Mouse (Mus musculus): Measurements from ENCODE around the gene Mast4.

The Mast4 gene

DNA sequence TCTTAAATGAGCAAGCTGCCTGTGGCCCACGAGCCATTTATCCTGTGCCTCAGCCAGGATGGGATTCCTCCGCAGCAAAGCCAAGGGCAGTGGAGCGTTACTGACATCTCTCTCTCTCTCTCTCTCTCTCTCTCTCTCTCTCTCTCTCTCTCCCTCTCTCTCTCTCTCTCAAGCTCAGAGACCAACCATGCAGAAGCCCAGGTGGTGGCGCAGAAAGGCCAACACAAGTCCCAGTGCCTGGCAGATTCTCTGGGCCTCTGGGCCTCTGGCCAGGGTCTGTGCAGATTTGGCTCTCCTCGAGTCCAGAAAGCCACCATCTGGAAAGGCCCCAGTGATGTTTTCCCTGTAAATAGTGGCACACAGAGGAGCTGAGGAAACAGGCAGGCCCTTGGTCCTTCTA is 220.0 kb downstream of the Mast4 start:
- peak; percentile 43 for DNase-seq

DNA sequence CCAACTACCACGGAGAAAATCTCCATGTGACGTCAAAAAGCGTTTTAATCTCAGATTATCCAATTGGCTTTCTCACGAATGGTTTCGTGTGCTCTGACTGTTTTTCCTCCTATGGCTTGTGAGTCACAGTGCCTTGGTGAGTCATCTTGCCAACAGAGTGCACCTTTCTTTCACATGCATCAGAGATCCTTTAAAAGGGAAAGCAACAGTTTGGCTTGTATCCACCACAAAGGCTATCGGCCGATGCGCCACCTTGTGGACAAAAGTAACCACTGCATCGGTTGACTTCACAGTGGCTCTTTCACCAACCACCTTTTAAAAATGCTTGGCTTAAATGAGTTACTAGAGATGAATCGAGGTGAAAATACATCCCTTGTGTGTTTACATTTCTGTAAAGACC is 224.4 kb downstream of the Mast4 start:
- peak; percentile 76 for DNase-seq

DNA sequence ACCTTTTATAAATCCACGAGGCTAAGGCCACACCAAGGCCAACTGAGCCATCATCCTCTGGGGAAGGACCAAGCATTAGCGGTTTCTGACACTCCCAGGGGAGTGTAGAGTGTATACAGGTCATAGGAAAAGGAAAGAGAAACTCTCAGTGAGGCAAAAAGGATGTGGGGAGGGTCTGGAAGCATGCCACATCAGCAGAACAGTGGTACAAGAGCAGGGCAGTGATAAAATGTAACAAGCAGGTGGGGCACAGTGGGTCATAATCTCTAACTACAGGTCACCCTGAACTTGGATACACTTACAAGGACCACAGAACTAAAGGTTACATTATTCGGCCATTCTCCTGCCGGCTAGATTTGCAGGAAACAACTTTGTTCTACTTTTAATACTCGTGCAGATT is 226.9 kb downstream of the Mast4 start:
- no peak for DNase-seq

DNA sequence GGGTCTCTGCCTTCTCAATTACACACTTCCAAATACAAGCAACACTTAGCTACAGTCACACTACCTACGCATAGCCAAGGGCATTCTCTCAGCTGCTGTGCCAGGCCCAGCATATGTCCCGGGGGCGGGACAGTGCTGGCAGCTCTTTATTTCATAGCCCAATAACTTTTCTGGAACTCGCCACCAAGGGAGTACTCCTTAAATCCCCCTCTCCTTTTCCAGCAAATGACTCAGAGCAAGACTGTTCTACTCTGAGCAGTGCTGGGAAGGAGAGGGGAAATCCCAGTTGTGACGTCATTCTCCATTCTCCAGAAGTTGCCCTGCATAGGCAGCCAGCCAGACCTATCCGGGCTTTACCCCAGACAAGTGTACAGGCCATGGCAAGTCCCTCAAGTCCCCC is 231.7 kb downstream of the Mast4 start:
- DNase-seq, result no peak

DNA sequence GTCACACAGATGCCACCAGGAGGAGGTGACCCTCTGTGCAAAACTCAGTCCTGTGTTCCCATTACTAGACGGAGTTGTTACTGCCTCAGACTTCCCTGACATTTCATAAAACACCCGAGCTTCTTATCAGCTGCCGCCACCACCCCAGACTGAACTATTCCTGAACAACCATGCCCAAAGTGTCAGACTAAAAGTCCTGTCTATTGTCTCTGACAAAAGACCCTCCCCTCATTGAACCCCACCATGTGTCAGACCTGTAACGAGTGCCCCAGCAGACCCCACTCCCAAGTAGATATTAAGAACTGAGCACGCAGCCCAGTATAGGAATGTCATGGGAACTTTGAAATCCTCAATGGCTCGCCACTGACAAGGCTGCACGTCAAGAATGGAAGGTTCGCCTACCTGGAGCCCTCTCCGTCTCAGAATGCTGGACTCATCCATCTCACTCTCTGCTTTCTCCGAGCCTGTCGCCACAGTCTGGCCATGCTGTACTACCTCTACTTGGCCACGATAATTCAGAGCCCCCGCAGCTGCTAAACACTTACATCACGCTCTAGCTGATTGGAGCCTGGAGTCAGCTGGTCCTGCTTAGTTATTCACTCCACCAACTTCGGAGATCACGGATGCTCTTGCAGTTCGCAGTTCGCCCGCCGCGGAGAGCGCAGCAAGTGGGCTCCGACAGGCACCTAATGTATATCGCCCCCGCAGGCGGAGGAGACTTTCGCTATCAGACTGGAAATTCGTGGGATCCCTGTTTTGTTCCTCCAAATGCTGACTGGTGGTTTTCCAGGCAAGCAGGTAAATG is 237.7 kb downstream of the Mast4 start:
- peak; percentile 45 for DNase-seq

DNA sequence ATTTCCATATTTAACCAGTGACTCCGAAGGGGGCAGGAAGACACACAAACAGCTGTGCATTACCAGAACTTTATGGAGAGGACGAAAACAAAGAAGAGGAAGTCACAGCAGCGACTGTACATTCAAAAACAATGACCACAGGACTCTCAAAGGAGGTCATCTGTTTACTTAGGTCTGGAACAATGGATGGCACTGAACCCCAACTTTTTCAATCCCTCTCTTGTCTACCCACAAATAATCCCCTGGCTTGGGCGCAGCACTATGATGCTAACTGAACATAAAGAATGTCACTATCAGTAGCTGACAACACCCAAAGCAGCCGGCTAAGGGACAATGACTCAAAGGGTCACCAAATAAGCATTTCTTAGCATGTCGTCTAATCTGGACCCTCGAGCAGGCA is 238.8 kb downstream of the Mast4 start:
- no peak for DNase-seq

DNA sequence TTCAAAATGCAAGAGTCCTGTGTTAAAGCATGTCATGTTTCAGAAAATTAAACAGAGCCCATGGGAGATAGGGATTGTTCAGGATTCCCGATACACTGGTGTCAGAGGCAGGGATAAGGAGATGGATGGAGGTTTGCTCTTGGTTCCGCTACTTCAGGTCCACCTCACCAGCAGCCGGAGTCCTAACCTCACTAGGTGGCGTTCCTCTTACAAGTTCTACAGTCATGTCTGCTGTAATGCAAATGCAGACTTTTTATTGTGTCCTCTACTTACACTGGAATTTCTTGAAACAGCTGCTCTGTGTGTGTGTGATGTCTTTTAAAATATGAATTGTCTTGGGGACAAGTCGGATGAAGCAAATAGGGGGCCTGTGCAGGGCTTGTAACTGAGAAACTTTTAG is 239.7 kb downstream of the Mast4 start:
- DNase-seq, result no peak

DNA sequence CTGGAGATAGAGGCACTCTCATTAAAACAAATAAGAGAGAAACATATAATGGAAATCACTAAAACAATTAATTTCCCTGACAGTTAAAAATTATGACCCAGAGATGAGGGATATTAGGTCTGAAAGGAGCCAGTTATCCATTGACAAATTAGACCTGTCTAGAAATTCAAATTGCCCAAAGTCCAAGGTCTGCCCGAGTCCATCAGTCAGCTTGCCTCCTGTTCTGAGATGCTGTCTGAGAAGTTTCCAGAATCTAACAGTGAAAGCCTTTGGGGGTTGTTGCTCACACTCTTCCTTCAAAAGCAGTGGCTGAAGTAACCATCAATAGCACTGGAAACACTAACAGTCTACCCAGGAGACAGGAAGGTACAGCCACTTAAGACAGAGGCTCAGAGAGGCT is 240.6 kb downstream of the Mast4 start:
- DNase-seq, result peak; percentile 76

DNA sequence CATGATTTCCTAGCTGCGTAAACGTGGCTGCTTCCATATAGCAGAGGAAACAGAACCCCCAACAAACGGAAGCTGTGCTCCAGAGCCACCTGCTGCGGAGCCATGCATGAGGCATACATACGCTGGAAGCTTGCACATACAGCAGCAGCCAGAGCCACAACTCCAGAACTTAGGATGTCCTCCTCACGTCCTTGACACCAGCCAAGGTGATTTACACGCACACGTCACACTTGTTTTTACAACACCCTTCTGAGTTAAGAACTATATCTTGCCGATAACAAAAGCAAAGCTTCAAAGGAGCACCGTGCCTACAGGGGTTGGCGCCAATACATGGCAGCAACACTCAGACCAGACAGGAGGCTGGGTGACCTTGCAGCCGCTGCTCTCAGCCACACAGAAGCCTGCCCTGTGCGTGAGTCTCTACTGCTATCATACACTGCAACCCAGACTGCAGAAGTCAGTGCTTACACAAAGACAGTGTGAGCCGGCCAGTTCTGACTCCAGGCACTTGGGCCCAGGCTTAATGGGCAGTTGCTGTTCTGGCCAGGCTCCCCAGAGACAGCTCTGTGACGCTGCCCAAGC is 248.7 kb downstream of the Mast4 start:
- no peak for DNase-seq

DNA sequence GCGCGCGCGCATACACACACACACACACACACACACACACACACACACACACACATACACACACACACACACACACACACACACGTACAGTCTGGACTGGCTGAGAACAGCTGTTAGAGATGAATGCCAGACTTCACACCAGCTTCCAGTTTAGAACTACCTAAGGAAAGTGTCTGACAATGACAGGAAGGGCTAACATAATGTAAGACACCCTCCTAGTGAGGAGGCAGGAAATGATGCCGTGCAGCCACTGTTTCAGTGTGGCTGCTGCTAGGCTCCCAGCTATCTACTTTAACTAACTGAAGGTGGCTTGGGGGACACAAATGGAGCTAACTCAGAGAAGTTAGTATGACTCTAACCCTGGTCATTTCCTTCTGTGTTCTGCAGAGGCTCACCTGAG is 251.4 kb downstream of the Mast4 start:
- DNase-seq, result no peak

DNA sequence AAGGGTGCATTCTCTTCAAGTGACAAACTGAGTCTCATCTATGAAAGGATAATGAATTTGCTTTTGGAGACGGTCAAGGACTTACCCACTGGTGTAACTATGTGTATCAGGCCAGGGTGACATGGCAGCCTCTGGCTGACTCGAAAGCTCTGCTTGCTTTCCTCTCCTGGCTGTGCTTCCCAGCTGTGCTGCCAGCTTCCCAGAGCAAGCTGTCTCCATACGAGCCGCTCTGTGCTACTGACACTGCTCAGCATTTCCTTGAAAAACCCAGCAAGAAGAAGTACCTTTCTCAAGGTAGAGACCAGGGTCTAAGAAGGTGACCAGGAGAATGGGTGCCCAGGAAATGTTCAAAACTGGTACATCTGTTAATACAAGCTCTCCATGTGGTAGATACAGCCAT is 254.5 kb downstream of the Mast4 start:
- no peak for DNase-seq

DNA sequence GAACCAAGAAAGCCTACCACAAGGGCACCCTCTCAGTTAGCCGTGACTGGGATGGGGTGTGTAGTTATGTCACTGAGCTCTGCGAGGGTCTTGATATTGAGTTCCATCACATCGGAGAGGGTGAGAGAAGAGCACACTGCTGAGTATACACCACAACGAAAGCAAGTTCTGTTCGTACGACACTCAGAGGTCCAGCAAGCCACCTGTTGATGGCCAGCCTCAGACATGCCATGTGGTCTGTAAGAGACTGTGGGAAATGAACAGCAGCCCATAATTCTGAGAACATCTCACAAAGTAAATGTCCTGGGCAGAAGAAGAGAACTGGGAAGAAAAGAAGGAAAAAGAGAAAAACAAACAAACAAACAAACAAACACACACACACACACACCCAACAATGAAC is 255.5 kb downstream of the Mast4 start:
- no peak for DNase-seq

DNA sequence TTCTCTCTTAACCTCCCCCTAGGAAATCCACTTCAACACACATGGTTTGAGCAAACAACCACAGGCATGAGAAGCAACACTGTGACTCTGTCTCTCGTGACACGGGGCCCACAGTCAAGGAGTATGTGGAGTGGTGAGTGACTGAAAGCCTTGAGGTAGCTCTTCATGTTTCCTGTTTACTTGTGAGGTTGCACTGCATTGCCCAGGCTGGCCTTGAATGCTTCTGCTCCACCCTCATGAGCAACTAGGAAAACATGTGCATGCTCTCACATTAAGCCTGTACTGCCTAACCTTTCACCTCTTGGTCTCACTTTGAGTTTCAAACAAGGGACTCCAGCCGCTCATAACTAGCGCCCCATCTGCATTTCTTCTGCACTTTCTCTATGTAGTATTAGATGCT is 260.8 kb downstream of the Mast4 start:
- no peak for DNase-seq

DNA sequence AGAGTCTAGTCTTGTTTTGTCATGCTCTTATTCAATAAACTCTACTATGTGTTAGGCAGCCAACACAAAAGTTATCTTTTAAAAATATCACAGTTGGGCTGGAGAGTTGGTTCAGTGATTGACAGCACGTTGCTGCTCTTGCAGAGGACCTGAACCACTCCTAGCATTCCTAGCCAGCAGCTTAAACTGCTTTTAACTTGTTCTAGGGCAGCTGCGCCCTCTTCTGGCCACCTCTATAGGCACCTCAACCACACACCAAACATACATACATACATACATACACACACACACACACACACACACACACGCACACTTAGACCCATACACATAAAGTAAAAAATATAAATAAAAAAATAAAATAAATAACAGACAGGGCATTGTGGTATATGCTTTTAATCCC is 262.5 kb downstream of the Mast4 start:
- peak; percentile 44 for DNase-seq

DNA sequence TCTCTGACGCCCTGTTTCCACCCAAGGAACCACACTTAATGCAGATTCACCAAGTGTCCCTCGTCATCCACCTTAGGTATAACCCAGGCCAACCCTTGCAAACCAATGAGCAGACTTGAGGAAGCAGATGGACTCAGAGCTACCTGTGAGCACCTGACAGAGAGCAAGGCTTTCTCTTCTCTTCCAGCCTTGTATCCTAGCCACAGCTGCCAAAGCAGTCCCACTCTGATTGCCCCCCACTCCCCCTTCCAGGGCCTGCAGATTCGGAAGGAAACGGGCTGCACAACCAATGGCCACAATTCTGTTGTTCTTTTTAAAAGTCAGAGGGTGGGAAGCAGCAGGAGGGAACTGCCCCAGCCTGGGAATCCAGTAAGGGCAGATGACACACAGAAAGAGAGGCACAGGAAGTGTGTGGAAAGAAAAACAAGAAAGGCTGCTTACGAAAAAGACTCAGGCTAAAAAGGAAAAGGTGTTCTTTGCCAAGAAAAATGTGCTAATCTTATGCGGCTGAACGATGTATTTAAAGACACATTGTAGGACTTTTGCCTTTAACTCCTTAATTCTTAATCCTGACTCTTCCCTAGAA is 266.6 kb downstream of the Mast4 start:
- no peak for DNase-seq

DNA sequence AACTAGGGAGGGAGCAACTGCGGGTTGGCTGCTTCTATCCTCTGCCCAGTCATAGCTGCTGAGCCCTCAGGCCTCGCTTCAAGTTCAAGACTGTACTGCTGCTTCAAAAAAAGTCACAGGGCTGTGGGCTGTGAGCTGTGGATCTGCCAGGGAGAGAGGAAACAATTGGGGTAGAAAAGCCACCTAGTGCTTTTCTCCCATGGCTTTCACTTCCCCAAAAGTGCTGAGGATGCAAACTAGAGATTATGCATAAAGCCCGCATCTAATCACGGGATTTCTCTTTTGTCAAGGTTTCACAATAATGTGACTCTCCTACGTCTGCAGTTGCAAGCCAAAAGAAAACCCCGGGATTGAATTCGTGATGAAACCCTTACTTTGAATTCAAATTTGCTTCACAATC is 268.9 kb downstream of the Mast4 start:
- no peak for DNase-seq

DNA sequence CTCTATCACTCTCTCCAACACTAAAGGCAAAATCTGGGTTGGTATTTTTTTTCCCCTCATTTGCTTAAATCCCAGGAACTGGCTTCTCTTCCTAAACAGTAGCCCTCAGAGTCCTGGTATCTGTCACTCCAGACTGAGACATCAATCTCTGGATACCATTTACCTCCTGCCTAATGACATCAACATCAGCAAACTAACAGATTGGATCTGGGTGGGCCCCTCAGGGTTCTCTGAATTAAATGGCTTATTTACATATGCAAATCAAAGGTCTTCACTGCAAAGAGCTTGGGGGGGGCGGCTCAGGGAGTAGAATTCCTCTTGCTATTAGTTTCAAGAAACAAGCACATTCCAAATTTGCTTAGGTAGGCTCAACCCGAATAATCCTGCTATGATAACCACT is 272.6 kb downstream of the Mast4 start:
- DNase-seq, result no peak

DNA sequence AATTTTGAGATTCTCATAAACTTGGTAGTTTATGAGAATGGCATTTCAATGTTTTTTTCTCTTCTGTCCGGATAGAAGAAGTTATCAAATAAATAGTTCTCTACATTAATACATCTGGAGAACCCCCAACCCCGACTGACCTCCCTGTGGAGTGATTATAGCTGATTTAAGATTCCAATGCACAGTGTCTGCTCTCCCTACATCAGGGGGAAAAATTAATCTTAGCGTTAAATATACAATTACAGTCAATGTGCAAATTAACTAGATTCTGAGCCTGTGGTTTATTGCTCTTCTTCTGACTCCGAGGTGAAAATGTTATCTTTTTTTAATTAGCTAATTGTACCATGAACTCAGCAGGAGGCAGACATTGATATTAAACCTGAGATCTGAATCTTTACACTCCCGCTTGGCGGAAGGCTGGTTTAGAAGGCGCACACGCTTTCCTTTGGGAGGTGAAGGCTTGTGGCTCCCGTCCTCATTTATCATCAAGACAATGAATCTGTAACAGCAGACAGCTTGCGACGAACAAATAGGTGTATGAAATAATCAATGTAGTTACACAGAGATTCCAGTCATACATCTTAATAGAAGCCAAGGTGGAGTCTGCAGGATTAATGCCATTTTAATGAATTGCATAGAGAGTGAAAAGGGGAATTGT is 274.2 kb downstream of the Mast4 start:
- no peak for DNase-seq

DNA sequence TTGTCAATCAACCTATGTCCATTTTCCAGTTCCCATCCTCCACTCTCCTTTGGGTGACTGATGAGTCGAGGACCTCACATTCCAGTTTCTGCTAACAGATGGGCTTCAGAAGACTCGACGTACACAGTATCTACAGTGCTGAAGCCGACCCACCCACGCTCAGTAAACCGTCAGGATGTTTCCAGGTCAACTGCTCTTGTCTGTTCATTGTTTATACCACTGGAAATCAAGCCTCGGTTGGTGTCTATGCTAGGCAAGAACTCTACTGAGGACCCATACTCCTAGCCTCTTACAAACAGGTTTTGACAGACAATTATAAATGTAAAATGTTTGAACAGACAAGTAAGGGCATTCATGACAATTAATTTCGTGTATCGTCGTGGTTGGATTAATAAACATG is 277.8 kb downstream of the Mast4 start:
- DNase-seq, result no peak

DNA sequence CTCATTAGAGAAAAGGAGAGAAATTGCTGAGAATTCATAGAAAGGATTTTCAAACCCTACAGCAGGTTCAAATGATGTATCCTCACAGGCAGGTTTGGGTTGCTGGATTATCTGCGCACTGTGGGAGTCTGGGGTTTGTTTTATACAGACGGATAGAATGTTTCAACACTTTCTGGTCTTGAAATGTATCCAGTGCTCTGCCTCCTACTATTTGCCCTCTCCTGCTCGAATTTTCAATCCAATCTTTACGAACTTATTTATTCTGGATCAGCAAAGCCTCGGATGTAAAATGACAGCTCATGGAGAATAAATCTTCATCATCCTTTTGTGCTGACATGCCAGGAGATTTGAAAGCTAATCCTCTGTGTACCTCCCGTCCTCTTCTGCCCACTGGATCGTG is 281.6 kb downstream of the Mast4 start:
- DNase-seq, result no peak

DNA sequence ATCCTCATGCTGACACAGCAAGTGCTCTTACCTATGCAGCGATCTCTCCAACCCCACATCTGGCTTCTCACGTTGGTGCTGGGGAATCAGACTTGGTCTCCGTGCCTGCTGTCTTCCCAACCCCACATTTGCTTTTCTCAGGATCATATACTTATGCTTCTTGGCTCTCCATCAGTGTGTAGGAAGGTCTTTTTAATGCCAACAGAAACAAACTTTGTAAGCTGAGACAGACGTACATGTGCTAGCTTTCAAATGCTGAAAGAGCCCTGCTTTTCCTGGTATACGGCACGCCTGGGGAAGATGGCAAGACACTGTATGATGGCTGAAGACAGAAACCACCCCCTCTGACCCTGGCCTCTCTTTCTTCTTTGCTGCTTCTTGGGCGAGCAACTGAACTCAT is 285.3 kb downstream of the Mast4 start:
- DNase-seq, result no peak

DNA sequence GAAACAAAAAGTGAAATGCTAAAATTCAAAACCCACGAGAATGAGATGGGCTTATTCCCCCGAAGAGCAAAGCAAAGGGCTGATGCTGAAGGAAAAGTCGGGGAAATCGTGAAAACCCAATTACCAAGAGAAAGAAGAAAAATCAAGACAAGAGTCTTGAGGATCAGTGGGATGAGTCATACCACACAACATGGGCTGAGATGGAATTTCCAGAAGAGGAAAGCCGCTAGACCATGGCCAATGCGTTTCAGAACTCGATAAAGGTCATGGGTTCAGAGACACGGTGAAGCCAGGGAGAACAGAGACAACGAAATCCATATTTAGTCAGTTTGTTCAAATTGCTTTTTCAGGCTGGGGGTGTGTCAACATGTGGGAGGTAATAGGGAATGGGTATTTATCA is 290.6 kb downstream of the Mast4 start:
- DNase-seq, result no peak

DNA sequence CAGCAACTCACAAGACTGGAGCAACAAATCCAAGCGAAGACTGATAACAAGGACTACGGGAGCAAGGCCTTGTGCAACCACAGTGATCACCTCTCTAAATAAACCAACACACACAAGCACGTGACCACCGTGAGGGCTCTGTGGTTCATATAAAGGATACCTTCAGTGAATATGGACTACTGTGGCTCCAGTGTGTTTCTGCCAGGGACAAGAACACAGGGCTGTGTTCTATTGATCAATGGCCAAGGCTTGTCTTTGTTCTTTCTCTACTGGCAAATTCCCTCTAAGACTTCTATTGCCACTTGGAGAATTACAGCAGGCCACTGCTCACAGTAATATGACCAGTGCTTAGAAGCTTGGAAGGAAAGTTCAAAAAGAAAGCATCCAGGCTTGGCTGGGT is 291.3 kb downstream of the Mast4 start:
- DNase-seq, result no peak

DNA sequence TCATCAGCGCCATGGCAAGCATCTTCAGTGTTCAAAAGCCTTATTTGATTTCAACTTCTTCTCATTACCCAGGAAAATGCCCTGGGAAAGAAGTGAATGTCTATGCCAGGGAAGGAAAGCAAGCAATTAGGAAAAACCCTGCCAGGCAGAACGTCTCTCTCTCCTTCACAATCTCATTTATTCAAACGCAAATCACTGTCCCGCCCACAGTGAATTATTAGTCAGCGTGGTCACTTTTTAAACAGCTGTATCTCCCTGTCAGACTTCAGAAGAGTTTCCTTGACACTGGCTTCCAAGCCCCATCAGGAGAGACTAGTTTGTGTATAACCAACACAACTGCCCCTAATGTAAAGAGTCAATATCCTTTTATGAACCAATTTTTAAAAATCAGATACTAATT is 296.8 kb downstream of the Mast4 start:
- peak; percentile 75 for DNase-seq

All from kidney, adult 9 months (tissue).